Mouse (Mus musculus): Measurements from ENCODE around the gene Atp6v0e2. TPM values are rescaled to one million over a fixed set of nuclear protein-coding genes. Genes with fewer than 3 reads are reported as not detected.

Atp6v0e2 gene
- polyA plus RNA-seq (2017; shearing (Covaris generic)): 0.17 TPM

DNA sequence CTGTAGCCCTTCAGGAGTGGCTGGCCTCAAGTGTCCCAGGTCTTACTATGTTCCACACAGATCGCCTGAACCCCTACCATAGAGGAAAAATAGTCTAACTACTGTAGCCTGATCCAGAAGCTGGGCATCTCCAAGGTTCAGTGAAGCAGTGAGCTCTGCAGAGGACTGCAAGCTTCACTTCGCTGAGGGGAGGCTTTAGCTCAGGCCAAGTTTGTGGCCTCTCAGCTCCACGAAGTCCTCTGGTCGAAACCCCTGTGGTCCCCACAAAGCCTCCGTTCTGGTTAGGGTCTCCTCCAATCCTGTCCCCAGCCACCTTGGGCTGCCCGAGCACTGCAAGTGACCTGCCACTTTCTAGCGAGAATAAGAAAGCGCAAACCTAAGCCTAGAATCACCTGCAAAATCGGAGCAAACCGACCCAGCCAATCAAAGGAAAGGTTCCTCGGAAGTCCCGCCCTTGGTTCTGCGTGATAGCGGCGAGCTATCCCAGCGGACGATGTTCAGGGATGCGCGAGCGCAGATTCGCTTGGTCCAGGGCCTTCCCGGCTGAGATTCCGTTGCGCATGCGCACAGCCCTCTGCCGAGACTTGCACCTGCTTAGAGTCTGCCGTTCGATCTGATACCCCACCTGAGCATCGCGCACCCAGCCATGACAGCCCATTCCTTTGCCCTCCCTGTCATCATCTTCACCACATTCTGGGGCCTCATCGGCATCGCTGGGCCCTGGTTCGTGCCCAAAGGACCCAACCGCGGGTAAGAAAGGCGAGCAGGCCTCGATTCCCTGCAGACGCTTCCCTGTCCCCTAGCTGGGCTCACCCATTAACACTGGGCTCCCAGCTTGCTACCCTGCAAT lies at the start of gene Atp6v0e2:
Atp6v0e2 (plus strand) TSS at position 511 of the 850 bp plus-strand sequence.

DNA sequence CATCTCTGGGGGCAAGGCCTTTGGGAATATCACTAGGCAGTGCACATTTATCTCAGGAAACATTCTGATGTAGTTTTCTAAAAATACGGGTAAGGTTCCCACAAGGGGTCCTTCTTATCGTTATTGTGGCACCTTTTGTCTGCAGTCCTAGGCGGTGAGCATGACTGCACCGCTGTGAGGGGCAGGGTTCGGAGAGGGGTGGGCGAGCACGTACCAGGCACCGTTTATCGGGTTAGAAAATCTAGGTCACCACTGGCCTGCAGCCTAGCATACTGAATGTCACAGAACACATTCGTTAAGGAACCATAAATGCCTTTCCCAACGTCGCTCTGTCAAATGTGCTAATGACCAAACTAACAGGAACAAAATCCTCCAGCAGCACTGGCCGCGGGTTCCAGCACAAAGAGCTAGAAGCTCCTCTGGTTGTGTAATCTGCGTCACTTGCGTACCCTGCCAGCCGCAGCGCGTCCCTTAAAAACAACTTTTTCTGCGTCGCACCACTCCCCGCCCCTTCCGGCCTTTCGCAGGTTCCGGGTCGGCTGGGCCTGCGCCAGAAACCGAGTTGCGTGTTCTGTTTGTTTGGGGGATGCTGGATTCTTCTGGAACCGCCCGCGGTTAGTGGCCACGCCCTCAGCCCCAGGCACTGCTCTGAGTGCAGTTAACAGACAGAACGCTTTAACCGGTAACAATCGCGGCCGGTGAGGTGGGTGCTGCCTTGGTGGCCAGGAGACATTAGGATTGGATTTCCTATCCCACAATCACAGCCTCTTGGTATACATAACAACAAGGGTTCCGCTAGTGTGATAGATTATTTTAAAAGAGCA lies 17.1 kb downstream of the Atp6v0e2 start, which contains the start of gene Lrrc61:
Lrrc61 (plus strand) TSS at position 517 of the 824 bp plus-strand sequence.

DNA sequence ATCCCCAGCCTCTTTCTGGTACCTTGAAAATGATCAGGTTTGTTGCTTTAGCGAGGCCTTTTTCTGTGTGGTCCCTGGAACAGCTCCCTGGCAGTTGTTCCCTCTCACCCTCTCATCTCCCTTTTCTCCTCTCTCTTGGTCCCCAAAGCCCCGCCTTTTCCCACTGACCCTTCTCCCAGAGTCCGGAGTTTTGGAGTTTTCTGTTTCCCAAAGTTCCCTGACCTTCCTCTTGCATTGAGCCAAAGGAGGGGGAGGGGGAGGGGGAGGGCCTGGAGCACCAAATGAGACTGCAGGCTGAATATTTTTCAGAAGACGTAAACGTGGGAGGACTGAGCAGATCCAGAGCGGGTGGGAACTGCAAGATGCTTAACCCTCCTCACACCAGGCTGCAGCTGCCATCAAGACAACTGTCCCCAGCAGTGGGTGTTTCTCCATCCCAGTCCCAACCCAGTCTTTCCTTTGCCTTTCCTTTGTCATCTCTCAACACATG lies 35.2 kb downstream of the Atp6v0e2 start, which contains the start of gene Rarres2:
Rarres2 (minus strand) TSS at position 218 of the 490 bp plus-strand sequence.

DNA sequence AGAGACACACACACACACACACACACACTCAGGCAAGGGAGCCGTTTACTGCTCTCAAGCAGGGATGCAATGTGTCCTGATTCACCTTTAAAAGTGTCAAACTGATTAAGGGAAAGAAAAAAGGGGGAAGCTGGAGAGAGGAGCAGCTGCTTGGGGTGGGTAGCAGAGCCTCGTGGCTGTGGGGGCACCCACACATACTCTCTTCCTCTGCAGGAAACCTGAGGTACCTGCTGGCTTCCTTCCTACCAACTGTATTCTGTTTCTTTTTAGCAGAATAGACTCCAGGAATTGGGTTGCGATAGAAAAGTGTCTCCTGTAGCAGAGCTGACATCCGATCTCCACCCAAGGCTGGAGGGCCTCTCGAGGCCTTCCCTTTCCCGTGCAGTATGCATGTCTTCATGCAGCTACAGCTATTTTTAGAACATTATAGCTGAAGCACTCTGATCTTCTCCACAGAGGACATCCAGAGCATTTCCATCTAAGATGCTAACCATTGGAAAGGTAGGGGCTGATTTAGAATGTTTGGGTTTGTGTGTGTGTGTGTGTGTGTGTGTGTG lies 51.9 kb downstream of the Atp6v0e2 start, which contains the start of gene Gm45021:
Gm45021 (plus strand) TSS at position 417 of the 557 bp plus-strand sequence.

Other genes starting within 250 kb of the Atp6v0e2 start
- gene Krba1, start 142.0 kb upstream of the Atp6v0e2 start, polyA plus RNA-seq (2017; shearing (Covaris generic)): 33.9 TPM
- 17.5 TPM for gene Zfp467, start 91.8 kb upstream of the Atp6v0e2 start, polyA plus RNA-seq (2017; shearing (Covaris generic))
- 0.32 TPM for gene Sspo, start 89.4 kb upstream of the Atp6v0e2 start, polyA plus RNA-seq (2017; shearing (Covaris generic))
- 58.0 TPM for gene Lrrc61, start 17.2 kb downstream of the Atp6v0e2 start, polyA plus RNA-seq (2017; shearing (Covaris generic))
- 0.70 TPM for gene Rarres2, start 35.2 kb downstream of the Atp6v0e2 start, polyA plus RNA-seq (2017; shearing (Covaris generic))
- gene Gm45021, start 52.0 kb downstream of the Atp6v0e2 start, polyA plus RNA-seq (2017; shearing (Covaris generic)): not detected
- gene Repin1, start 56.3 kb downstream of the Atp6v0e2 start, polyA plus RNA-seq (2017; shearing (Covaris generic)): 5.3 TPM
- gene Gm44965, start 56.3 kb downstream of the Atp6v0e2 start, polyA plus RNA-seq (2017; shearing (Covaris generic)): 1.6 TPM
- gene Zfp775, start 64.4 kb downstream of the Atp6v0e2 start, polyA plus RNA-seq (2017; shearing (Covaris generic)): 3.4 TPM
- 3.6 TPM for gene AI854703, start 89.1 kb downstream of the Atp6v0e2 start, polyA plus RNA-seq (2017; shearing (Covaris generic))
- 210 TPM for gene Gimap8, start 109.6 kb downstream of the Atp6v0e2 start, polyA plus RNA-seq (2017; shearing (Covaris generic))
- 321 TPM for gene Gimap9, start 138.5 kb downstream of the Atp6v0e2 start, polyA plus RNA-seq (2017; shearing (Covaris generic))
- 1,867 TPM for gene Gimap4, start 146.9 kb downstream of the Atp6v0e2 start, polyA plus RNA-seq (2017; shearing (Covaris generic))
- 1,010 TPM for gene Gimap6, start 170.6 kb downstream of the Atp6v0e2 start, polyA plus RNA-seq (2017; shearing (Covaris generic))
- 32.1 TPM for gene Gm28053, start 181.0 kb downstream of the Atp6v0e2 start, polyA plus RNA-seq (2017; shearing (Covaris generic))
- gene Gimap7, start 181.0 kb downstream of the Atp6v0e2 start, polyA plus RNA-seq (2017; shearing (Covaris generic)): 594 TPM
- gene Gimap1, start 201.4 kb downstream of the Atp6v0e2 start, polyA plus RNA-seq (2017; shearing (Covaris generic)): 290 TPM
- gene Gimap5, start 208.6 kb downstream of the Atp6v0e2 start, polyA plus RNA-seq (2017; shearing (Covaris generic)): 244 TPM
- gene Gimap3, start 233.2 kb downstream of the Atp6v0e2 start, polyA plus RNA-seq (2017; shearing (Covaris generic)): 2,373 TPM

Data from activated CD4-positive, CD25-positive, alpha-beta regulatory T cell, adult 9 weeks (primary cell).